Mouse (Mus musculus) G1E (cell line): ENCODE results near the gene Sin3b.

Source experiments
- CTCF ChIP-seq: IDR thresholded peaks from 2 replicates; pipeline ENCODE4 v1.5.1; 2012; ENCODE audit warnings: low read depth, low read length, inconsistent platforms, mixed read lengths
- GATA1 ChIP-seq: IDR thresholded peaks from 2 replicates; pipeline ENCODE4 v1.6.1; 2012; ENCODE audit warnings: borderline replicate concordance, low read length, inconsistent platforms, mixed read lengths
- POLR2AphosphoS5 ChIP-seq: IDR thresholded peaks from 2 replicates; pipeline ENCODE4 v1.6.1; 2012; ENCODE audit warnings: low read depth, low read length, inconsistent platforms; ENCODE audit not compliant: insufficient replicate concordance

GRCm38 (mm10) chr8:72722769-72723650, at the start of gene Sin3b:
- TF ChIP-seq CTCF (no peak), GATA1 (no peak), POLR2AphosphoS5 (no peak)
